Comparison of ENCODE assay signal across 18 mouse cellular contexts in the genomic region with DNA sequence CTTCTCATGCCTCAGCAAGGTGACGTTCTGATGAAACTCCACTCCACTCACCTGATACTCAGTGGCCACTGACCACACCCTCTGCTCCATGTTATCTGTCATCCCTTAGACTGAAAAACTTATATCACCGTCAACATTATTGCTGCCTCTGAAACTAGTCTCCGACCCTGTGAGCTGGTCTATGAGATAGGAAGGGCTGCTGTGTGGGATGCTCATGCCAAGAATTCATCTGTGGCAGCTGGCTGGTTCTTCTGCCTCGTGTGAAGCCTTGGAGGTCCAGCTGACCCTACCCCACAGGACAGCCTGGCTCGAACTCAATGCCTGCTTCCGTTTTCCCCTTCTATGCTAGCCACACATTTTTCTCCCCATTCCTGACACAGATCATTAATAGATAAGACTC.
DNase-seq lines count a peak whose midpoint lies in the region; ATAC-seq and TF ChIP-seq lines count a peak whose summit lies in the region.
"Had no signal": no experiment of that assay in that cellular context is flagged by ENCODE, and none has a peak within 500 bp of the region (broad histone marks: within the 10 kb centered on the region; RNA-seq: fewer than 3 reads in every experiment).

No protein-coding gene starts in this region.

- 59% methylated on average over 6 of the region's 6 CpGs for WGBS in heart, embryonic 11.5 days (ENCODE audit: insufficient replicate concordance)
- 66% methylated on average over 6 of the region's 6 CpGs for WGBS in intestine, embryonic 15.5 days
- 23% methylated on average over 6 of the region's 6 CpGs for WGBS in liver, embryonic 16.5 days (ENCODE audit: insufficient replicate concordance)

- H3K27ac ChIP-seq in heart, embryonic 11.5 days (ENCODE audit: low read depth, low read length) = peak overlapping the region; percentile 52
- H3K27ac ChIP-seq in intestine, embryonic 15.5 days = peak overlapping the region; percentile 4; the same call in 1 of the 2 replicates
- H3K27ac ChIP-seq in liver, embryonic 16.5 days (ENCODE audit: low read length) = peak overlapping the region; percentile 90
- no peak overlapping the region for H3K27ac ChIP-seq in left cerebral cortex, adult 2 months
- H3K27ac ChIP-seq: hindbrain, postnatal 0 days; lung, embryonic 15.5 days; neural tube, embryonic 12.5 days had no signal

- intact Hi-C loops in gastrocnemius, postnatal 36 days (cut with DNase I) = no loop called here
- intact Hi-C loops in left cerebral cortex, adult 2 months (cut with DNase I) = no loop called here

- TF ChIP-seq CTCF in left cerebral cortex, adult 2 months (IDR thresholded peaks at IDR 0.05) = no peak

- no peak overlapping the region for H3K4me3 ChIP-seq in heart, embryonic 11.5 days (ENCODE audit: low read depth, low read length)
- no peak overlapping the region for H3K4me3 ChIP-seq in intestine, embryonic 15.5 days (replicated peaks)
- H3K4me3 ChIP-seq in liver, embryonic 16.5 days (ENCODE audit: low read depth, low read length) = peak overlapping the region; percentile 18
- H3K4me3 ChIP-seq in left cerebral cortex, adult 2 months = no peak overlapping the region
- H3K4me3 ChIP-seq: lung, embryonic 15.5 days; megakaryocyte, embryonic 14.5 days; neural tube, embryonic 12.5 days had no signal

- H3K9ac ChIP-seq in heart, embryonic 11.5 days (ENCODE audit: low read depth, low read length) = no peak overlapping the region
- H3K9ac ChIP-seq in intestine, embryonic 15.5 days = no peak overlapping the region
- H3K9ac ChIP-seq in liver, embryonic 16.5 days (ENCODE audit: low read depth, low read length) = peak overlapping the region; percentile 11; the same call in 1 of the 2 replicates
- H3K9ac ChIP-seq: lung, embryonic 15.5 days; neural tube, embryonic 12.5 days had no signal

- H3K27me3 ChIP-seq in heart, embryonic 11.5 days (ENCODE audit: control insufficient read depth, insufficient read depth, low read length) = no peaks in the 10 kb centered on the region
- H3K27me3 ChIP-seq in intestine, embryonic 15.5 days (replicated peaks) = no peaks in the 10 kb centered on the region
- no peaks in the 10 kb centered on the region for H3K27me3 ChIP-seq in liver, embryonic 16.5 days (ENCODE audit: control insufficient read depth, insufficient read depth, low read depth, low read length)
- H3K27me3 ChIP-seq: lung, embryonic 15.5 days; neural tube, embryonic 12.5 days had no signal

- H3K36me3 ChIP-seq in heart, embryonic 11.5 days (ENCODE audit: control insufficient read depth, insufficient read depth, low read length) = no peaks in the 10 kb centered on the region
- H3K36me3 ChIP-seq in intestine, embryonic 15.5 days = no peaks in the 10 kb centered on the region; the same call in 1 of the 2 replicates
- H3K36me3 ChIP-seq in liver, embryonic 16.5 days (ENCODE audit: control insufficient read depth, insufficient read depth) = no peaks in the 10 kb centered on the region
- H3K36me3 ChIP-seq: neural tube, embryonic 12.5 days had no signal

- peaks cover 22% of the 10 kb centered on the region for H3K4me1 ChIP-seq in heart, embryonic 11.5 days (ENCODE audit: control insufficient read depth, insufficient read depth, low read length)
- peaks cover 26% of the 10 kb centered on the region; the same call in 1 of the 2 replicates for H3K4me1 ChIP-seq in intestine, embryonic 15.5 days (replicated peaks)
- peaks cover 59% of the 10 kb centered on the region for H3K4me1 ChIP-seq in liver, embryonic 16.5 days (ENCODE audit: control insufficient read depth, low read depth, low read length)
- H3K4me1 ChIP-seq: neural tube, embryonic 12.5 days had no signal

- H3K4me2 ChIP-seq in heart, embryonic 11.5 days = no peak overlapping the region
- no peak overlapping the region for H3K4me2 ChIP-seq in intestine, embryonic 15.5 days (replicated peaks)
- peak overlapping the region; percentile 55 for H3K4me2 ChIP-seq in liver, embryonic 16.5 days (ENCODE audit: low read depth, low read length)
- H3K4me2 ChIP-seq: lung, embryonic 15.5 days; neural tube, embryonic 12.5 days had no signal

- peak; percentile 55 for ATAC-seq in heart, embryonic 11.5 days (replicated peaks; ENCODE audit: insufficient number of reproducible peaks, low FRiP score, low TSS enrichment)
- ATAC-seq in intestine, embryonic 15.5 days = peak; percentile 19; the same call in 1 of the 2 replicates
- peak; percentile 82 for ATAC-seq in liver, embryonic 16.5 days (ENCODE audit: low read depth)
- ATAC-seq: hindbrain, postnatal 0 days had no signal

- DNase-seq in heart, adult 11 months = no peak
- DNase-seq in gastrocnemius, postnatal 36 days = no peak
- DNase-seq in B cell, adult 2 months = no peak
- no peak for DNase-seq in left cerebral cortex, adult 2 months (ENCODE audit: extremely low spot score in 1 of 2, low spot score in 2 of 2)
- DNase-seq in frontal cortex, postnatal 36 days (ENCODE audit: low spot score in 2 of 2) = no peak
- DNase-seq: adrenal gland, adult 2 months; cerebellum, postnatal 10 days; heart, adult 18-20 months; heart, postnatal 10 days; right cerebral cortex, postnatal 25 days; thymus, adult 2 months had no signal

- H3K9me3 ChIP-seq in heart, embryonic 11.5 days (replicated peaks; ENCODE audit: control insufficient read depth, low read length) = no peaks in the 10 kb centered on the region
- H3K9me3 ChIP-seq in intestine, embryonic 15.5 days = no peaks in the 10 kb centered on the region
- H3K9me3 ChIP-seq in liver, embryonic 16.5 days (replicated peaks; ENCODE audit: control insufficient read depth, low read length) = no peaks in the 10 kb centered on the region
- H3K9me3 ChIP-seq: lung, embryonic 15.5 days; megakaryocyte, embryonic 14.5 days; neural tube, embryonic 12.5 days had no signal

Comparison
In these comparisons a context has a peak if more than half of its experiments do, and no peak if none do; other contexts are left out.
1. ATAC-seq: peak in every context shown above with its lines; median percentile 82 in liver, embryonic 16.5 days; 55 in heart, embryonic 11.5 days; 19 in intestine, embryonic 15.5 days.